Mouse (Mus musculus): Measurements from ENCODE around the gene Rnf144a.

- no peak for TF ChIP-seq CTCF (IDR thresholded peaks at IDR 0.05; ENCODE audit: low read depth)
- TF ChIP-seq EP300 (IDR thresholded peaks at IDR 0.05; ENCODE audit: low read depth), result no peak
Measured at GRCm38 (mm10) chr12:26401254-26401653, 13.8 kb downstream of the Rnf144a start.

Measured in liver, postnatal 0 days (tissue).